Mouse (Mus musculus) heart, adult 2 months (tissue): Measurements from ENCODE around the gene Pelo.

Experiments used
- CTCF ChIP-seq: fragments of 200-600 bp; IDR thresholded peaks from 2 replicates; pipeline ENCODE4 v1.8.1; 2022; ENCODE audit warnings: antibody characterized with exemption, mild to moderate bottlenecking, moderate library complexity
- EP300 ChIP-seq: fragments of 200-500 bp; IDR thresholded peaks from 2 replicates; pipeline ENCODE4 v1.6.1; 2011; ENCODE audit warnings: low read depth, low read length, control low read depth; ENCODE audit not compliant: insufficient read depth
- POLR2A ChIP-seq: fragments of 200-500 bp; IDR thresholded peaks from 2 replicates; pipeline ENCODE4 v1.6.1; 2011; ENCODE audit warnings: mild to moderate bottlenecking, low read depth, low read length, control low read depth; ENCODE audit not compliant: insufficient read depth

- no peak for TF ChIP-seq POLR2A
- no peak for TF ChIP-seq CTCF
- no peak for TF ChIP-seq EP300
These were observed 10.6 kb upstream of the Pelo start for GRCm38 (mm10) chr13:115100381-115101177.
